Mouse (Mus musculus) erythroblast, embryonic 14.5 days (primary cell): ENCODE measurements around the gene Hist1h2ab.
"Not testable (repeated sequence)": the region's sequence is repeated elsewhere in the genome, so short reads cannot be mapped to it uniquely, and the experiment has no call there.

Experiments
- GATA1 ChIP-seq: IDR thresholded peaks from 2 replicates; pipeline ENCODE4 v1.6.1; 2012; ENCODE audit warnings: low read length, inconsistent platforms, mixed read lengths
- TAL1 ChIP-seq: IDR thresholded peaks from 3 replicates; pipeline ENCODE4 v1.6.1; 2012; ENCODE audit warnings: low read length, inconsistent platforms, mixed read lengths

DNA sequence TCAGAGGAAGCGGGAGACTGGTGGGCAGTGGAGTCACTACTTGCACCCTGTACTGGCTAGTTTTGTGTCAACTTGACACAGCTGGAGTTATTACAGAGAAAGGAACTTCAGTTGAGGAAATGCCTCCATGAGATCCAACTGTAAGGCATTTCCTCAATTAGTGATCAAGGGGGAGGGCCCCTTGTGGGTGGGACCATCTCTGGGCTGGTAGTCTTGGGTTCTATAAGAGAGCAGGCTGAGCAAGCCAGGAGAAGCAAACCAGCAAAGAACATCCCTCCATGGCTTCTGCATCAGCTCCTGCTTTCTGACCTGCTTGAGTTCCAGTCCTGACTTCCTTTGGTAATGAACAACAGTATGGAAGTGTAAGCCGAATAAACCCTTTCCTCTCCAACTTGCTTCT lies 48.1 kb upstream of the Hist1h2ab start:
- TF ChIP-seq TAL1, GATA1: not testable (repeated sequence)
